Mouse (Mus musculus) olfactory bulb, adult 2 months (tissue): ENCODE data around the gene Dph6. TPM values are rescaled to one million over a fixed set of nuclear protein-coding genes. Genes with fewer than 3 reads are reported as not detected.

ENCODE experiments used
- H3K27ac ChIP-seq: fragments of 200-500 bp; 2 replicates; pipeline ENCODE4 v1.5.1; 2012; ENCODE audit warnings: low read depth, low read length; ENCODE audit not compliant: insufficient read depth
- H3K4me1 ChIP-seq: fragments of 200-500 bp; 2 replicates; pipeline ENCODE4 v1.6.1; 2012; ENCODE audit warnings: low read length; ENCODE audit not compliant: control insufficient read depth, insufficient read depth
- H3K4me3 ChIP-seq: fragments of 200-500 bp; 2 replicates; pipeline ENCODE4 v1.5.1; 2012; ENCODE audit warnings: mild to moderate bottlenecking, low read depth, low read length, moderate library complexity; ENCODE audit not compliant: insufficient read depth
- CTCF ChIP-seq: fragments of 200-500 bp; IDR thresholded peaks from 2 replicates; pipeline ENCODE4 v1.5.1; 2012; ENCODE audit warnings: low read depth, mild to moderate bottlenecking, low read length, moderate library complexity; ENCODE audit not compliant: insufficient read depth
- POLR2A ChIP-seq: fragments of 200-500 bp; IDR thresholded peaks from 2 replicates; pipeline ENCODE4 v1.6.1; 2012; ENCODE audit warnings: mild to moderate bottlenecking, low read depth, low read length, moderate library complexity; ENCODE audit not compliant: insufficient read depth
- WGBS: fragments of 180-500 bp; shearing (Covaris S2); methylation state at CpG from one replicate; pipeline ENCODE4 v1.1.7; 2018; 5-methylcytosine and 5-hydroxymethylcytosine counted together
- polyA plus RNA-seq: library from polyadenylated mRNA; stranded (reverse); fragments of >200 nt; gene quantifications from 2 replicates; pipeline ENCODE4 v1.2.4, GENCODE M21; 2012; ENCODE audit warnings: low replicate concordance; ENCODE audit not compliant: missing spikeins, insufficient read depth, insufficient read length

Dph6 gene
- not detected in 2 replicates for polyA plus RNA-seq

DNA sequence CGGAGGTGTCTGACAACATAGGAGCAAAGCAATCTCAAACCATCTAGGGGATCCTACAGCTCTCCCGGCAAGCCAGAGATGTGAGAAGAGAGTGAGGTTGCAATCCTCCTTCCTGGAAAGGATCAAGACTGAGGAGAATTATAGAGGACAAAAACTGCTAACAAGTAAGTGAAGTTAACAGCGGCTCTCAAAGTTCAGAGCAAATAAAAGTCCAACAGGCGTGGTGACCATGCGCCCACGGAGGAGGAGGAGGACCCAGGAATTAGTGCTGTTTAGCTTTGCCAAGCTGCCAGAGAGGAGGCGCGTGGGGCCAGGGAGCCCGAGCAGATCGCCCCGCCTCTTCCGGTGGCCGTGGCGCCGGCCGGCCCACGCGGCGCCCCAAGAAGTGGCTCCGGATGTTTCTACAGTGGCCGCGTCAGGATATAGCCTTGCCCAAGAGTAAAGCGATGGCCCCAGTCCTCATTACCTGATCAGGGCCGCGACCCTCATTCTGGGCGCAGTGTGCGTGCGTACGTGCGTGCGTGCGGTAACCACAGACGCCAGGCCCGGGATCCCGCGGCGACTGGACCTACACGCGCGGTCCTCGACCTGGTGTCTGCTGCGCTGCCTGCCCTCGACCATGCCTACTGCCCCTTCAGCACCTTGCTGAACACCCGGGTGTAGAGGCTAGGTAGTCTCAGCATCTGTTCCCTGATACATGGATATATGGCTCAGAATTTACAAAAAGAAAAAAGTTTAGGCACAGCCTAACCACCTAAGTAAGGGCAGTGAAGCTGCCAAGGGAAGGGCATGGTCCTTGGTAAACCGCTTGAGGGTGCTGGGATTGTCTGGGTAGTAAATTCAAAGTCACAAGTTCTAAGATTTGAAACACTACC, at the start of gene Dph6:
Gene Dph6, minus strand, starts transcription at position 600 of the 875 bp plus-strand sequence.
- Histone ChIP-seq H3K4me1 (no peaks in the 10 kb centered on the region), H3K4me3 (peak within 1 kb of the TSS; percentile 70), H3K27ac (peak within 1 kb of the TSS; percentile 83)
- TF ChIP-seq POLR2A (peak; percentile 80), CTCF (no peak)
- under 1% methylated on average over 45 of the region's 45 CpGs for WGBS

DNA sequence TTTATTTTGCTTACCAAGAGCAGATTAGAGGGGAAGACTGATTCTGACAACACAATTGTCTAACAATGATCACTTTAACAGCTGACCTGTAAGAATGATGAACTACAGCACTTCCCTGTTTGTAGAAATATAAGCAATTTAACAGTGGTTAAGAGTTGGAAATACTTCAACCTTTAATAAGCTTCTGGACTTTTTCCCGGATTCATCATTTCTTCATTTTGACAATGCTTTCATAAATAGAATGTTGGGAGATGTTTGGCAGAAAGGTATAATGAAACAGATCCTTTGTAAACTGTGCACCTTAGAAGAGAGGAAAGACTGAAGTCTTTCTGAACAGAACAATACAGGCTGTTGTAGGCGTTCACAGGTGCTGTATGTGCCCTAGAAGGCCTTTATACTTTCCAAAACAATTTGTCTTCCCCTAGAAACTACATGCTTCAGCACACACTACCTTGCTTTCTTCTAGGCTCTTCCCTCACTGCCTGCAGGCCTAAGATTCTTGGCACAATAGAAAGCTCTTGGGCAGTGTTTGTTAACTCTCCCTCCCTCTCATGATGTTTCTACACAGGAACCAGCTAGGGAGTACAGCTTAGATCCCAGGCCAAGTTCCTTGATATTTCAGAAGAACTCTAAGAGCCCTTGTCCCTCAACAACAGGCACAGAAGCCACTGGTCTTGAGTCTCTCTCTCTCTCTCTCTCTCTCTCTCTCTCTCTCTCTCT, 46.4 kb upstream of the Dph6 start:
- no peaks in the 10 kb centered on the region for H3K4me1 ChIP-seq
- WGBS, result 77% methylated on average over 2 of the region's 2 CpGs
- H3K4me3 ChIP-seq, result no peak overlapping the region
- H3K27ac ChIP-seq, result no peak overlapping the region
- no peak for TF ChIP-seq POLR2A
- no peak for TF ChIP-seq CTCF

DNA sequence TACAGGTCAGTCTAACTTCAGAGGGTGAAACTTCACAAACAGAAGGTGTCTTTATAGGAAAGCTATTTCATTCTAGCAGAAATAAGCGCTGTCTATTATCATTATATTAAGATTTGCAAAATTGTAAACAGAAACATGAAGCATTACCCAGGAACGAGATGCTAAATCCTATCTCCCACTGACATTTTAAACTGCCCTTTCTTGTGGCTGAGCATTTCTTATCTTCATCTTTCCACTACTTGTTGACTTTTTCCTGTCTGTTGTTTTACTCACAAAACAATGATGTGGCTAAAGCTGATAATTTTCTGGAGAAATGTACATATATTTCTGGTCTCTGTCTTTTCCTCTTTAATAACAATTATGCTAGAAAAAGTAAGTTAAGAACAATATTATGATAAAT, 36.8 kb upstream of the Dph6 start:
- 84% methylated on average over 2 of the region's 2 CpGs for WGBS
- no peaks in the 10 kb centered on the region for H3K4me1 ChIP-seq
- no peak for TF ChIP-seq CTCF
- TF ChIP-seq POLR2A, result no peak
- no peak overlapping the region for H3K4me3 ChIP-seq
- no peak overlapping the region for H3K27ac ChIP-seq

DNA sequence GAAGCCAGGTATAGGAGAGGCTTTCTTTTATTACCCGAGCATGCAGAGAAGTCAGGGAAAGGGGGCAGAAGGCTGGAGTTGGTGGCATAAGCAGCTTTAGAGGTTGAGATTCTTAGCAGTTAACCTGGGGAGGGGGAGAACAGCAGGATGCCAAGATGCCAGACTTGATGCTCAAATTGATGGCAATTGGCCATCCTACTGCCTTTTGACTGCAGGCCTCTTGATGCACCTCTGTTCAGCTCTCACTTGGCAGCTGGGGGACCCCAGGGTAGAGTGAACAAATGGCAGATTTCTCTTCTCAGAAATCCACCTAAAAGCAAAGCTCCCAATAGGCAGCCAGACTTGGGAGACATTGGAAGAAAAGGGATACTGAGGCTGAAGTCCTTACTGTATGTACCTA, 32.7 kb upstream of the Dph6 start:
- H3K4me1 ChIP-seq, result no peaks in the 10 kb centered on the region
- H3K4me3 ChIP-seq, result no peak overlapping the region
- no peak for TF ChIP-seq CTCF
- TF ChIP-seq POLR2A, result no peak
- no peak overlapping the region for H3K27ac ChIP-seq
- WGBS, result 65% methylated on average over 1 of the region's 1 CpGs

DNA sequence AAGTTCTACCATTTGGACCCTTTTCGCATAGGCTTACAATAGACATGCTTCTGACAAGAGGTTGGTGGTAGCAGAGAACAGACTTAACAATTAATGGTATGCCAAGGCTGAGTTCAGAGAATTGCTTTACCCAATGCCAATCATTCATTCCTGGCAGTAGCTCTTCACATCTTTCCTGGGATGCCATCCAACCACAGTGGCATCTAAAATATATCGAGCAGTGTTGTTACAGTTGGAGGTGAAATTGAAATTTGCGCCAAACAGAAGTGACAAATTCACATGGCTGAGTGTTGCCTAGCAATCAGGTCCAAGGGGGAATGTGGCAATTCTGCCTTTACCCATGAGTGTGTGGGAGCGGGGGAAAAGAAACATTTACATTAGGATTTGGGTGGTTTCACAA, 32.3 kb upstream of the Dph6 start:
- TF ChIP-seq CTCF (no peak), POLR2A (no peak)
- 68% methylated on average over 4 of the region's 4 CpGs for WGBS
- Histone ChIP-seq H3K4me1 (no peaks in the 10 kb centered on the region), H3K4me3 (no peak overlapping the region), H3K27ac (no peak overlapping the region)

DNA sequence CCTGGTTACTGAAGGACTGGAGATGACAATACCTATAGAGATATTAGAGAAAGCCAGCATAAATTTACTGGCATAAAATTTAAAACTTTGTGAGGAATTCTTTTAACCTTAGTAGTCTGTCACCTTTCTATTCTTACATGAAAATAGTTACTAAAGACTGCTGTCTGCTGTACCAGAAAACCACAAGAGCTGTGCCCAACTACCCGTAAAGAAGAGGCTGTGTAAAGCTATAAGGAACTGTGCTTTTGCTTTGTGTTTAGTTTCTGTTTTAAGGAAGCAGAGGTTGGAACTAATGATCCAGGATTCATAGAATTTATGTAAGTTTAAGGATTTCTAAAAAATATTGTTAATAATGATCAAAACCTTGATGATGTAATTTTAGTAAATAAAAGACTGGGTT, 19.1 kb upstream of the Dph6 start:
- no peaks in the 10 kb centered on the region for H3K4me1 ChIP-seq
- no peak overlapping the region for H3K4me3 ChIP-seq
- TF ChIP-seq CTCF (no peak), POLR2A (no peak)
- no peak overlapping the region for H3K27ac ChIP-seq
- 86% methylated on average over 1 of the region's 1 CpGs for WGBS

- Histone ChIP-seq H3K27ac (no peak overlapping the region), H3K4me1 (no peaks in the 10 kb centered on the region), H3K4me3 (no peak overlapping the region)
- 74% methylated on average over 3 of the region's 3 CpGs for WGBS
- TF ChIP-seq POLR2A (no peak), CTCF (no peak)
Measured at GRCm38 (mm10) chr2:114670983-114671382, 16.2 kb upstream of the Dph6 start.

- H3K27ac ChIP-seq, result no peak overlapping the region
- TF ChIP-seq CTCF (no peak), POLR2A (no peak)
Measured at GRCm38 (mm10) chr2:114658954-114659353, 4.2 kb upstream of the Dph6 start.

GRCm38 (mm10) chr2:114646240-114646639, 8.5 kb downstream of the Dph6 start:
- H3K27ac ChIP-seq, result no peak overlapping the region
- H3K4me1 ChIP-seq, result no peaks in the 10 kb centered on the region
- TF ChIP-seq CTCF, result no peak
- TF ChIP-seq POLR2A, result no peak
- H3K4me3 ChIP-seq, result no peak overlapping the region
- 66% methylated on average over 5 of the region's 5 CpGs for WGBS

More at GRCm38 (mm10) chr2:114658954-114659353, 4.2 kb upstream of the Dph6 start:
- 77% methylated on average over 2 of the region's 2 CpGs for WGBS
- Histone ChIP-seq H3K4me3 (no peak overlapping the region), H3K4me1 (no peaks in the 10 kb centered on the region)
